Mouse (Mus musculus): ENCODE measurements around the gene Abhd15. TPM values are rescaled to one million over a fixed set of nuclear protein-coding genes. Genes with fewer than 3 reads are reported as not detected.
A peak's percentile ranks its signal among the peaks of the same experiment; 100 is the strongest.

Gene Abhd15
- polyA plus RNA-seq, 1 experiment from 2014 or later, result 2.2 TPM

GRCm38 (mm10) chr11:77486798-77487197, 28.1 kb upstream of the Abhd15 start:
- Histone ChIP-seq H3K9me3 (no peaks in the 10 kb centered on the region), H3K9ac (peak overlapping the region; percentile 46; the same call in 1 of the 2 replicates), H3K27ac (no peak overlapping the region), H3K4me2 (peak overlapping the region; percentile 90), H3K4me3 (0 out of 2 replicates have a peak overlapping the region, but pooled peaks have one; percentile 9), H3K27me3 (no peaks in the 10 kb centered on the region), H3K36me3 (no peaks in the 10 kb centered on the region), H3K4me1 (peaks cover 54% of the 10 kb centered on the region)
- no peak for ATAC-seq (ENCODE audit: insufficient number of reproducible peaks, insufficient read depth, low FRiP score, low TSS enrichment, low read depth)
- WGBS, result 67% methylated on average over 5 of the region's 5 CpGs

- Histone ChIP-seq H3K9me3 (no peaks in the 10 kb centered on the region), H3K27me3 (no peaks in the 10 kb centered on the region), H3K36me3 (no peaks in the 10 kb centered on the region), H3K4me2 (peak overlapping the region; percentile 90), H3K9ac (peak overlapping the region; percentile 90), H3K4me3 (peak overlapping the region; percentile 90), H3K4me1 (peaks cover 68% of the 10 kb centered on the region), H3K27ac (no peak overlapping the region)
- no peak for ATAC-seq (ENCODE audit: insufficient number of reproducible peaks, insufficient read depth, low FRiP score, low TSS enrichment, low read depth)
- WGBS, result 2% methylated on average over 55 of the region's 55 CpGs
Measured at GRCm38 (mm10) chr11:77488771-77489581, 25.9 kb upstream of the Abhd15 start.

DNA sequence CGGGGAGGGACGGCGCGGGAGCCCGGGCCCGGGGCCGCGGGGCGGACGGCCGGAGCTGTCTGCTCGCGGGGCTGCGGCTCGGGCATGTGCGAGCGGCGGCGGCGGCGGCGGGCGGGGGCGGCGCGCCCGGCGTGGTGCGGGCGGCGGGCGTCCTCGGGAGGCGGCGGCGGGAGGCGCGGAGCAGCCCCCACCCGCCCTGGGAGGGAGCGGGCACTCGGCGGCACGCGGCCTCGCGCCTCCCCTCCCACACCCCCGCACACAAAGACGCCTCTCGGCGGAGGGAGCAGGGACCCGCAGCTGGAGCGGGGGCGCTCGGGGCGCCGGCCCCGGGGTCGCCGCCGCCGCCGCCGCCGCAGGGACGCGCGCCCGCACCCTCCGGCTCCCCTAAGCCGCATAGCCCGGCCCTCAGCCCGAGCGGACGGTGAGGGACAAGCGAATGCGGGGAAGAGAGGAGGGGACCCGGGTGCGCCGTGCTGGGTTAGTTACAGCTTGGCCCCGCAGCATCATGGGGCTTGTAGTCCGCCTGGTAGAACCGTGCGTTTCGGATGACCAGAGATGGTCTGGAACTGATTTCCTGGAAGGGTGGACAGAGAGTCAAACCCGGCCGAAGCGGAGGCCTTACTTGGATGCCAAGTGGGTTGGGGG, 25.2 kb upstream of the Abhd15 start, which contains the start of gene Ankrd13b:
TSS of gene Ankrd13b (minus strand) at position 88 of the 645 bp plus-strand sequence.
- under 1% methylated on average over 47 of the region's 87 CpGs for WGBS

DNA sequence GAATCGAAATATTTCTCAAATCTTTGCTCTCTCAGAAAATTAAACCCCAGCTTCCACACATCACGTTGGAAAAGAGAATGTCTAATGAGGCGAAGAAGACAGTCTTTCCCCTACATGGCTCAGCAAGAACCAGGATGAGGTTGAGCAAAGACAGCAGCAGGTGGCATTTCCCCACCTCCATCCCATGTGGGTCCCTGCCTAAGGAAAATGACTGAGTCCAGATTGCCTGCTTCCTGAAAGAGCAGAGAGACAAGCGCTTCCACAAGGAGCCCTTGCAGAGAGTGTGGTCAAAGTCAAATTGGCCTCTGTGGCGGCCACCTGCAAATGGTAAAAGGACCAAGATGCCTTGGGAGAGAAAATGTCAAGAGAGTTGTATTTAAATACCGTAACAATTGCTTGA, 24.5 kb upstream of the Abhd15 start:
- no peak overlapping the region; the same call in 1 of the 2 replicates for H3K27ac ChIP-seq
- H3K27me3 ChIP-seq, result no peaks in the 10 kb centered on the region

More for the DNA sequence above, 25.2 kb upstream of the Abhd15 start, which contains the start of gene Ankrd13b:
- H3K36me3 ChIP-seq, result no peaks in the 10 kb centered on the region
- H3K27ac ChIP-seq, result no peak within 1 kb of the TSS; the same call in 1 of the 2 replicates
- no peaks in the 10 kb centered on the region for H3K9me3 ChIP-seq
- H3K4me2 ChIP-seq, result peak within 1 kb of the TSS; percentile 90
- H3K27me3 ChIP-seq, result no peaks in the 10 kb centered on the region
- H3K4me1 ChIP-seq, result peaks cover 75% of the 10 kb centered on the region
- peak within 1 kb of the TSS; percentile 90 for H3K4me3 ChIP-seq
- ATAC-seq (ENCODE audit: insufficient number of reproducible peaks, insufficient read depth, low FRiP score, low TSS enrichment, low read depth), result peak; percentile 17; the same call in 1 of the 2 replicates
- H3K9ac ChIP-seq, result peak within 1 kb of the TSS; percentile 90

DNA sequence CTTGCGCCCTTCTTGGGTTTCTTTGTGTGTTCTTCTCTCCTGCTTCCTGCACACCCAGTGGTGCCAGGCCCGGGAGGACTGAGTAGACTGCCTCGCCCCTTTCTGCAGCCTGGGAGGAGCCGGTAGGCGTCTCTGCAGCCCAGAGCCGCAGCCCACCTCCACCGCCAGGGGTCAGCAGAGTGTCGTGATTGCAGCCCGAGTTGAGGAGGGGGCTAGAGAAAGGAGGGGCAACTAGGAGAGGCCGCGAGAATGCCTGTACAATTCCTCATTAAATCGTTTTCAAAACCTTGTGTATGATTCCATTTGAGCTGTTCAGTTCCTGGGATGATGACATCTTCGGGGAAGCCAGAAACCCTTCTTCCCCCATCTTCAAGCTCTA, 23.8 kb upstream of the Abhd15 start:
- peak; percentile 73 for ATAC-seq (ENCODE audit: insufficient number of reproducible peaks, insufficient read depth, low FRiP score, low TSS enrichment, low read depth)
- Histone ChIP-seq H3K4me3 (peak overlapping the region; percentile 97), H3K4me2 (peak overlapping the region; percentile 90), H3K27me3 (no peaks in the 10 kb centered on the region), H3K4me1 (peaks cover 71% of the 10 kb centered on the region), H3K9me3 (no peaks in the 10 kb centered on the region), H3K36me3 (no peaks in the 10 kb centered on the region), H3K9ac (peak overlapping the region; percentile 74; the same call in 1 of the 2 replicates), H3K27ac (peak overlapping the region; percentile 95)
- WGBS, result 2% methylated on average over 13 of the region's 13 CpGs

More for the DNA sequence above, 24.5 kb upstream of the Abhd15 start:
- no peak for ATAC-seq (ENCODE audit: insufficient number of reproducible peaks, insufficient read depth, low FRiP score, low TSS enrichment, low read depth)
- 60% methylated on average over 6 of the region's 6 CpGs for WGBS
- Histone ChIP-seq H3K9ac (no peak overlapping the region), H3K36me3 (no peaks in the 10 kb centered on the region), H3K9me3 (no peaks in the 10 kb centered on the region), H3K4me1 (peaks cover 77% of the 10 kb centered on the region), H3K4me2 (peak overlapping the region; percentile 90), H3K4me3 (peak overlapping the region; percentile 90)

- Histone ChIP-seq H3K9me3 (no peaks in the 10 kb centered on the region), H3K27me3 (no peaks in the 10 kb centered on the region), H3K4me2 (peak overlapping the region; percentile 90), H3K4me3 (peak overlapping the region; percentile 97), H3K4me1 (peaks cover 67% of the 10 kb centered on the region), H3K36me3 (no peaks in the 10 kb centered on the region), H3K27ac (peak overlapping the region; percentile 95), H3K9ac (peak overlapping the region; percentile 74)
- 0 out of 2 replicates have a peak, but pooled peaks have one; percentile 43 for ATAC-seq (ENCODE audit: insufficient number of reproducible peaks, insufficient read depth, low FRiP score, low TSS enrichment, low read depth)
- 0% methylated on average over 23 of the region's 23 CpGs for WGBS
Measured at GRCm38 (mm10) chr11:77491502-77492291, 23.2 kb upstream of the Abhd15 start.

DNA sequence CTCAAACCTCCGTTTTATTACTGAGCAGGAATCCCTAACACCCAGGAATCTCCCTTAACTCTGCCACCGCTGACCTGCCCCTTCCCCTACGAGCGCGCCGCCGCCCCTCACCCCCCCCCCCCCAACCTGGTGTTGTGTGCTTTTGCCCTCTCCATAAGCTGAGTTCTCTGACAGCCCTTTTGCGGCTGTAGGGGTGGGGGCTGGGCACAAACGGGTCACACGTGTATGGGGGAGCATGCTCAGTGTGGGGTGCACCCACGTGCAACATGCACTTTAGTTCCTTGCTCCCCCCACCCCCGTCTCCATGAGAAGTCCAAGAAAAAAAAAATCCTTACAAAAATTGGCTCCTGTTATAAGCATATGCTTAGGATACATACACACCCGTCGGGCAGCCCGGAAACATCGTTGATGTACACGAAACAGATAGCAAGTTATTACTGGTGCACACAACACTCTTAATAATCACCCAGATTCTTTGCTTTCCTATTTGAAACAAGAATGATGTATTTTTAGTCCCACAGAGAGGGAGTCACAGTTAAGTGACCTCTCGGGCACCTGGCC, 22.5 kb upstream of the Abhd15 start:
- Histone ChIP-seq H3K4me3 (peak overlapping the region; percentile 97), H3K36me3 (no peaks in the 10 kb centered on the region), H3K9me3 (no peaks in the 10 kb centered on the region), H3K27ac (peak overlapping the region; percentile 95), H3K4me1 (peaks cover 66% of the 10 kb centered on the region), H3K27me3 (no peaks in the 10 kb centered on the region), H3K9ac (peak overlapping the region; percentile 74), H3K4me2 (peak overlapping the region; percentile 90)
- WGBS, result under 1% methylated on average over 18 of the region's 18 CpGs
- no peak for ATAC-seq (ENCODE audit: insufficient number of reproducible peaks, insufficient read depth, low FRiP score, low TSS enrichment, low read depth)

GRCm38 (mm10) chr11:77492911-77493332, 22.0 kb upstream of the Abhd15 start:
- peak overlapping the region; percentile 90 for H3K4me2 ChIP-seq
- H3K36me3 ChIP-seq, result no peaks in the 10 kb centered on the region
- H3K27ac ChIP-seq, result peak overlapping the region; percentile 95
- H3K9me3 ChIP-seq, result no peaks in the 10 kb centered on the region
- under 1% methylated on average over 29 of the region's 32 CpGs for WGBS
- peak; percentile 57 for ATAC-seq (ENCODE audit: insufficient number of reproducible peaks, insufficient read depth, low FRiP score, low TSS enrichment, low read depth)
- H3K9ac ChIP-seq, result peak overlapping the region; percentile 74
- peaks cover 66% of the 10 kb centered on the region for H3K4me1 ChIP-seq
- peak overlapping the region; percentile 97 for H3K4me3 ChIP-seq
- no peaks in the 10 kb centered on the region for H3K27me3 ChIP-seq

GRCm38 (mm10) chr11:77493512-77494343, 21.2 kb upstream of the Abhd15 start, which contains the start of gene Git1:
Gene Git1, plus strand, starts transcription at chr11:77493562.
- Histone ChIP-seq H3K27ac (peak within 1 kb of the TSS; percentile 95), H3K4me3 (peak within 1 kb of the TSS; percentile 97), H3K27me3 (no peaks in the 10 kb centered on the region), H3K9me3 (no peaks in the 10 kb centered on the region), H3K4me2 (peak within 1 kb of the TSS; percentile 98), H3K4me1 (peaks cover 65% of the 10 kb centered on the region), H3K9ac (peak within 1 kb of the TSS; percentile 96), H3K36me3 (no peaks in the 10 kb centered on the region)
- 1% methylated on average over 63 of the region's 74 CpGs for WGBS
- ATAC-seq (ENCODE audit: insufficient number of reproducible peaks, insufficient read depth, low FRiP score, low TSS enrichment, low read depth), result no peak

DNA sequence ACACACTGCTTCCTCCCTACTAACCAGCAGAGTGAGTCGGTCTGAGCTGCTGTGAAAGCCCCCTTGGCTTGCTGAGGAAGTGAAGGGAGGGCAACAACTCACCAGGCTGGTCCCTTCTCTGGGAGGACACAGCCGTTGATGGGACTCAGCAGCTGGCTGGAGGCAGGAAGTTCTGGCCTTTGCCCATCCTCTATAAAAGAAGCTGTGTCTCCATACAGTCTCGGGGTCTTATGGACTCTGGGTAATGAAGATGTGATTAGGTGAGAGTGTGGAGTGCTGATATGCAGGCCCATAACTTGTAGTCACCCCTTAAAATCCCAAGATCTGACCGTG, 20.6 kb upstream of the Abhd15 start:
- Histone ChIP-seq H3K27me3 (no peaks in the 10 kb centered on the region), H3K27ac (peak overlapping the region; percentile 75), H3K4me3 (peak overlapping the region; percentile 97), H3K4me1 (peaks cover 62% of the 10 kb centered on the region), H3K4me2 (peak overlapping the region; percentile 98), H3K9ac (peak overlapping the region; percentile 96), H3K36me3 (peaks cover 2% of the 10 kb centered on the region), H3K9me3 (no peaks in the 10 kb centered on the region)
- WGBS, result 22% methylated on average over 4 of the region's 4 CpGs
- no peak for ATAC-seq (ENCODE audit: insufficient number of reproducible peaks, insufficient read depth, low FRiP score, low TSS enrichment, low read depth)

Data from embryonic facial prominence, embryonic 13.5 days (tissue).